Mouse (Mus musculus): ENCODE results near the gene Atp8b3.

DNA sequence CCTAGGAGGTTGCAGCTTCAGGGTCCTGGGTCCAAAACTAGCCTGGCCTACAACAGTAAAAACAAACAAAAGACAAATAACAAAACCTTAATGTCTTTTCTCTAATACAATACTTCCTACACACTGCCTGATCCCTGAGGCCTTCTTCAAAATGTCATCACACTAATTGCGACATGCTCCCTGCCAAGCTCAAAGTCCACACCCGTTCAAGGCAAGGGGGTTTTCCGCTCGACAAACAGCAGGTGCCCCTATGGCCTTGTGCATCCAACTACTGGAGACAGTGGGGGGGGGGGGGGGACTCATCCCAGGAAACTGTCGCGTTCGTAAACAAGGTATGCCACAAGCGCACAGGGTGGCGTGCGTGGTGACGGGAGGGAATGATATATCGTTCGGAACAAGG lies 21.7 kb upstream of the Atp8b3 start:
- no peak for TF ChIP-seq CTCF (IDR thresholded peaks at IDR 0.05; ENCODE audit: insufficient read depth, low read length)
- TF ChIP-seq POLR2A (IDR thresholded peaks at IDR 0.05; ENCODE audit: borderline replicate concordance, extremely low read depth, low read depth, low read length), result no peak

Data from lung, adult 2 months (tissue).